Mouse (Mus musculus) spleen, adult 2 months (tissue): ENCODE results near the gene Slc4a1ap. TPM values are rescaled to one million over a fixed set of nuclear protein-coding genes. Genes with fewer than 3 reads are reported as not detected.

Source experiments
- DNase-seq, 2 experiments: peaks; one replicate each; pipeline versions ENCODE4 v3.0.0 to v3.0.0-alpha.2; 2012 to 2021; ENCODE audit warnings: low spot score in 2 of 2, low read depth in 1 of 2
- H3K27ac ChIP-seq: fragments of 200-500 bp; 2 replicates; pipeline ENCODE4 v1.5.1; 2012; ENCODE audit warnings: low read length, inconsistent platforms; ENCODE audit not compliant: insufficient read depth
- H3K27me3 ChIP-seq: fragments of 200-500 bp; 2 replicates; pipeline ENCODE4 v1.6.1; 2012; ENCODE audit warnings: mild to moderate bottlenecking, moderate library complexity, low read length, inconsistent platforms; ENCODE audit not compliant: control insufficient read depth, insufficient read depth
- H3K36me3 ChIP-seq: fragments of 200-500 bp; 2 replicates; pipeline ENCODE4 v1.6.1; 2012; ENCODE audit warnings: mild to moderate bottlenecking, low read length, inconsistent platforms; ENCODE audit not compliant: control insufficient read depth, insufficient read depth
- H3K4me1 ChIP-seq: fragments of 200-500 bp; 2 replicates; pipeline ENCODE4 v1.6.1; 2011; ENCODE audit warnings: inconsistent platforms; ENCODE audit not compliant: control insufficient read depth, insufficient read depth, insufficient read length
- H3K4me3 ChIP-seq: fragments of 200-500 bp; 2 replicates; pipeline ENCODE4 v1.5.1; 2011; ENCODE audit warnings: mild to moderate bottlenecking, inconsistent platforms; ENCODE audit not compliant: insufficient read depth, insufficient read length; ENCODE audit errors: extremely low read depth
- CTCF ChIP-seq: fragments of 200-500 bp; IDR thresholded peaks from 2 replicates; pipeline ENCODE4 v1.5.1; 2011; ENCODE audit warnings: mild to moderate bottlenecking, inconsistent platforms; ENCODE audit not compliant: insufficient read depth, insufficient read length, insufficient replicate concordance; ENCODE audit errors: extremely low read depth
- POLR2A ChIP-seq: fragments of 200-500 bp; IDR thresholded peaks from 2 replicates; pipeline ENCODE4 v1.6.1; 2011; ENCODE audit warnings: low read depth, low read length, inconsistent platforms
- WGBS: fragments of 180-500 bp; shearing (Covaris S2); methylation state at CpG from one replicate; pipeline ENCODE4 v1.1.7; 2018; 5-methylcytosine and 5-hydroxymethylcytosine counted together
- polyA plus RNA-seq: library from polyadenylated mRNA; depleted of rRNA; stranded (reverse); fragments of >200 nt; gene quantifications from 2 replicates; pipeline ENCODE4 v1.2.3, GENCODE M21; 2012; rRNA removed

Gene Slc4a1ap
- polyA plus RNA-seq, 1 experiment, result 10.3 TPM

DNA sequence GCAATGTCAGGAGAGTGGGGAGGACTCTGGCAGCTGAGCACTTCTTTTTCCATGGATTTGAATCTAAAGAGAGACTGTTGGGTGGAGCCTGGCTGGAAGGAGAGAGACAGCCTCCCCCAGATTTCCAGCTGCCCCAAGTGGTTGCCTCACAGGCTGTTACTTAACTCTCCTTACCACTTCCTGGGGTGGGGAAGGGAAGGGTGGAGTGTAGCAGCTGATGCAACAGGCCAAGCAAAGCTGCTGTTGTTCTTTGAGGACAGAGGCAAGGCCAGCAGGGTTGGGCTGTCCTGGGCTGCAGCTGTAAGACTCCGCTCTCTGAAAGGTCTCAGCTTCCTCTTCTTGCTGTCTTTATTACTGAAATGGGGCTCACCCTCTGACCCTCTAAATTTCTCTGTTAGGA is 75.6 kb downstream of the Slc4a1ap start:
- H3K36me3 ChIP-seq, result no peaks in the 10 kb centered on the region
- peak overlapping the region; percentile 86 for H3K27ac ChIP-seq
- H3K27me3 ChIP-seq, result no peaks in the 10 kb centered on the region
- DNase-seq, result peak; percentile 37 to 38
- WGBS, result 27% methylated on average over 1 of the region's 1 CpGs
- no peaks in the 10 kb centered on the region for H3K4me1 ChIP-seq
- no peak overlapping the region for H3K4me3 ChIP-seq
- TF ChIP-seq POLR2A, result no peak
- TF ChIP-seq CTCF, result no peak

DNA sequence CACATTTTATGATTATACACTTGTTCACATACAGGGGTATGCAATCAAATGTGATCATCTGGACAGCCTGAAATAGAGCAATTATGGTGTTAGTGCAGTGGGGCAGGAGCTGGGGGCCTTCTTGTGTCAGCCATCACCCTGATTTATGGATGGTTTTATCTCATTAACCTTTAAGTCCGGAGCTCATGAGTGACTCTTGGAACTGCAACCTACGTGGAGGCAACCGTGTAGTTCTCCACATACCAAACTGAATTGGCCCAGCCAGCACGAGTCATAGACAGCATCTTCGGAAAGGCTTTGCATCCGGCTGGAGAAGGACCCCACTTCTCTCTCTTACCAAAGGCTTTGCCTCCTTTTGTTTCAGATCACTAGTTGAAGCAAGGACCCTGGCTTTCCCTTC is 77.0 kb downstream of the Slc4a1ap start:
- whole genome bisulfite sequencing, result 94% methylated on average over 6 of the region's 6 CpGs

DNA sequence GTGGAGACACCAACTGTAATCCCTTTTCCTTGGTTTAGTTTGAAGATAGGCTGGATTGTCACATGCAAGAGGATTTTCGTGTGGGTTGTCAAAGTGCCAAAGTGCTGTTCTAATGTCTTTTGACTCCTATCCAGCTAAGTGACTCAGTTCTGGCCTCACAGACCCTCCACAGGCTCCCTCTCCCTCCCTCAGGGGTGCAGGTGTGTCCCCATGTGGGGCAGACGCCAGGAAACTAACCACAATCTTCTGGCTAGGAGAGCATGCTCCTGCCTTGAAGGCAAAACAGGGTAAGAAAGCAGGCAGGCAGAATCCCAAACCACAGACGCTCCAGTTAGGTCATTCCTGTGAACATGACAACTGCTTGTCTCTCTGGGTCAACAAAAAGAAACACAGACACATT is 79.4 kb downstream of the Slc4a1ap start:
- no peaks in the 10 kb centered on the region for H3K27me3 ChIP-seq
- H3K4me1 ChIP-seq, result no peaks in the 10 kb centered on the region
- TF ChIP-seq CTCF (no peak), POLR2A (no peak)
- H3K36me3 ChIP-seq, result no peaks in the 10 kb centered on the region
- no peak overlapping the region for H3K4me3 ChIP-seq
- H3K27ac ChIP-seq, result no peak overlapping the region
- WGBS, result 28% methylated on average over 3 of the region's 3 CpGs
- no peak for DNase-seq

More for the DNA sequence above, 77.0 kb downstream of the Slc4a1ap start:
- no peak for TF ChIP-seq CTCF
- no peak for TF ChIP-seq POLR2A
- H3K27ac ChIP-seq, result no peak overlapping the region
- H3K4me3 ChIP-seq, result no peak overlapping the region
- H3K4me1 ChIP-seq, result no peaks in the 10 kb centered on the region
- DNase-seq, result no peak
- no peaks in the 10 kb centered on the region for H3K27me3 ChIP-seq
- no peaks in the 10 kb centered on the region for H3K36me3 ChIP-seq

Other genes starting within 250 kb of the Slc4a1ap start
- 17.0 and 18.4 TPM in 2 replicates for gene Ift172, start 235.9 kb upstream of the Slc4a1ap start, polyA plus RNA-seq
- 3.6 and 4.9 TPM in 2 replicates for gene Fndc4, start 230.9 kb upstream of the Slc4a1ap start, polyA plus RNA-seq
- gene Gckr, start 229.6 kb upstream of the Slc4a1ap start, polyA plus RNA-seq, result 0.08 TPM in 1 of 2 replicates, not detected in the other
- 9.1 and 9.6 TPM in 2 replicates for gene Zfp512, start 74.6 kb upstream of the Slc4a1ap start, polyA plus RNA-seq
- not detected in 2 replicates for gene 4930548H24Rik, start 41.3 kb upstream of the Slc4a1ap start, polyA plus RNA-seq
- gene Gpn1, start 32.3 kb upstream of the Slc4a1ap start, polyA plus RNA-seq, result 9.4 and 11.0 TPM in 2 replicates
- gene Supt7l, start 812 bp downstream of the Slc4a1ap start, polyA plus RNA-seq, result 6.1 and 7.0 TPM in 2 replicates
- 9.9 and 10.2 TPM in 2 replicates for gene Mrpl33, start 69.9 kb downstream of the Slc4a1ap start, polyA plus RNA-seq
- gene Rbks, start 170.6 kb downstream of the Slc4a1ap start, polyA plus RNA-seq, result 3.7 and 4.0 TPM in 2 replicates
- 12.2 and 13.7 TPM in 2 replicates for gene Babam2, start 170.7 kb downstream of the Slc4a1ap start, polyA plus RNA-seq